Mouse (Mus musculus): Measurements from ENCODE around the gene Sp1.

Gene Sp1

DNA sequence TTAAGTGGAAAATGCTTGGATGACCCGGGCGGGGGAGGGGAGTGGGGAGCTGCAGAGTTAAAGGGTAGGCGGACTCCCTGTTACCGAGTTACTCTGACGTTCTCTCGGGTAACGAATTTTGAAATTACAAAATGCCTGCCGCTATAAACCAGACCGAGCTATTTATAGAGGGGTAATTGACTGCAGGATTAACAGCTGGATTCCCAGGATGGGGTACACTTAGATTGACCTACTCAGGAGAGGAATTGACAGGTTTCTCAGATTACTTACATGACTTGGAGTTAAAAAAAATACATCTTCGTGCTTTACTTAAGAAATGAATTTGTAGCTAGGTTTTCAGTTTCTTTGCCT lies 65.3 kb downstream of the Sp1 start:
- ATAC-seq (ENCODE audit: insufficient number of reproducible peaks, low FRiP score, low TSS enrichment), result 0 out of 2 replicates have a peak, but pooled peaks have one; percentile 2

DNA sequence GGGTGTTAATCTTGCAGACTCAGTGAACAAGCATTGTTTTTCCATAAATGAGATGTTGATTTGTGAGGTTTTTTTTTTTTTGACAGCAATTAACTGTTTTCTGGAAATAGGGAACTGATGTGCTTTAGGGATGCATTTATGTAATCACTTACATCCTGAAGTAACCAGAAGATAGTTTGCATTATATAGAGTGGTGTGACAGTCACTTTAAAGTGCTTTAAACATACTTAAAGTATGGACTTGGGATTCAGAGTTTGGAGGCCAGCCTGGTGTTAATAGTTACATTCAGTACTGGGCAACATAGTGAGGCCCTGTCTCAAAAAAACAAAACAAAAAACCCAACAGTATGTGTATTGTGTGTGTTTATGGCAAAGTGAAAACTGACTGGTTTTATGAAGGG lies 65.8 kb downstream of the Sp1 start:
- ATAC-seq (ENCODE audit: insufficient number of reproducible peaks, low FRiP score, low TSS enrichment), result no peak

DNA sequence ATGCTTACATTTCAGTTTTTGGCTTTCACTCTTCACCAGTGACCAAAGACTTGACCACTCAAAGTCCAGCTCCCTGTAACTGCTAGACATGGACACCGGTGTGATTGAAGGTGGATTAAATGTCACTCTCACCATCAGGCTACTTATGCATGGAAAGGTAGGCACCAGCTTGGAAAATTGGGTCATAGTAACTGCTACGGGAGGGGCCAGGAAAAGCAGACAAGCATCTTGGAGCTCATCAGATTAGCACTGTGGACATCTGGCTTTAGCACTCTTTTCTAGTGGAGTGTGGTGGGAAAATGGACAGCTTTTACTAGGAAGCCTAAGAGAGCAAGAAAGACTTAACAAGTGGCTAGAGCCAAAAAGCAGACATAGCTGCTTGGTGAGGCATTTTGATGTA lies 67.3 kb downstream of the Sp1 start:
- no peak for ATAC-seq (ENCODE audit: insufficient number of reproducible peaks, low FRiP score, low TSS enrichment)

DNA sequence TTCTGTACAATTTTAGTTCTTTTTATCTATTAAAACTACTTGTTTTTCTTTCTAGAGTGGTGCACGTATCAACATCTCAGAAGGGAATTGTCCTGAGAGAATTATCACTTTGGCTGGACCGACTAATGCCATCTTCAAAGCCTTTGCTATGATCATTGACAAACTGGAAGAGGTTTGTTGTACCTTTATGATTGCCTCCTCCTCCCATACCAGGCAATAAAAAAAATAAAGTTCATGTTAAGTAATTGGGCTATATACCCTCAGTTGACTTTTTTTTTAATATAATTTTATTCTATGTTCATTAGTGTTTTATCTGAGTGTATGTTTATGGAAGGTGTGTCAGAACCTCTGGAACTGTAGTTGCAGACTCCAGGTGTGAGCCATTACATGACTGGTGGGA lies 68.6 kb downstream of the Sp1 start:
- ATAC-seq (ENCODE audit: insufficient number of reproducible peaks, low FRiP score, low TSS enrichment), result no peak

DNA sequence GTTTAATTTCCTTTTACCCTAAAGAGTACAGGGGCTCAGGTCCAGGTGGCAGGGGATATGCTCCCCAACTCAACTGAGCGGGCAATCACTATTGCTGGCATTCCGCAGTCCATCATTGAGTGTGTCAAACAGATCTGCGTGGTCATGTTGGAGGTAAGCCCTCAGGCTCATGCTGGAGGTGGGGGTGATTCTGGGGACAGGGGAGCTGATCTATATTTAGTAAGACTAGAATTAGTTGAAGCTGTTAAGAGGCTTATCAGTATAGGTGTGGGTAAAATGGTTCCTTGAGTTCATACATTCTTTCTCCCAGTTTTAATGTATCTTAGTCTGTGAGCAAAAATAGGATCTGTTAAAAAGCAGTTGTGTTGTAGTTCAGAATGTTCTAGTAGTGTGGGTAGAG lies 77.2 kb downstream of the Sp1 start:
- no peak for ATAC-seq (ENCODE audit: insufficient number of reproducible peaks, low FRiP score, low TSS enrichment)

DNA sequence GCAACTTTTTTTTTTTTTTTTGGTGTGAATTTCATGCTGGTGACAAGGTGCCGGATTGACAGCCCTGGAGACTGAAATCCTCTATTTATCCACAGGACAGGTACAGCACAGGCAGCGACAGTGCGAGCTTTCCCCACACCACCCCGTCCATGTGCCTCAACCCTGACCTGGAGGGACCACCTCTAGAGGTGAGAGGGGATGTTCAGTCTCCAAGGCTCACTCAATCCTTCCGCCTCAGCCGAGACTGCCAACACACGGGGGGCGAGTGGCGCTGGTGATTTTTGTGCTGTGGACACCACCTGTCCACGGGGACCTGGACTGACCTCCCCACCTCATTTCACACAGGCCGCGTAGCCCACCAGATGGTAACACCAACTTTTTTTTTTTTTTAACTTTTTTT lies 79.9 kb downstream of the Sp1 start:
- ATAC-seq (ENCODE audit: insufficient number of reproducible peaks, low FRiP score, low TSS enrichment), result no peak
